In genomic region chrX:164381618-164382408, GRCm38 (mm10) we compare ENCODE assay signal across 8 mouse cellular contexts. TPM values are rescaled to one million over a fixed set of nuclear protein-coding genes. Genes with fewer than 3 reads are reported as not detected.
DNase-seq lines count a peak whose midpoint lies in the region; ATAC-seq lines count a peak whose summit lies in the region.

No protein-coding gene starts in this region.

- H3K27me3 ChIP-seq in intestine, embryonic 14.5 days (replicated peaks; ENCODE audit: control insufficient read depth, insufficient read depth, low read length) = no peaks in the 10 kb centered on the region

- ATAC-seq in intestine, embryonic 14.5 days (replicated peaks; ENCODE audit: low FRiP score, low TSS enrichment, low read depth) = peak; percentile 98

- peak; percentile 79 for DNase-seq in adrenal gland, adult 8-10 months
- peak; percentile 59 for DNase-seq in embryo, embryonic 11.5 days (ENCODE audit: low read depth, low spot score)
- peak; percentile 69 for DNase-seq in gastrocnemius, postnatal 25 days
- DNase-seq in intestine, embryonic 14.5 days (ENCODE audit: low spot score) = peak; percentile 80
- peak; percentile 47 to 64 for DNase-seq in left cerebral cortex, postnatal 25 days (ENCODE audit: low spot score in 2 of 2)
- peak; percentile 81 for DNase-seq in mesoderm, embryonic 11.5 days (ENCODE audit: low read depth, low spot score)
- DNase-seq in right cerebral cortex, postnatal 25 days = peak; percentile 63
- DNase-seq in urinary bladder, postnatal 4 days (ENCODE audit: low spot score in 2 of 2) = peak; percentile 77 to 78

- intact Hi-C loops in left cerebral cortex, postnatal 25 days (cut with DNase I) = no loop called here

- peak overlapping the region; percentile 66 for H3K4me2 ChIP-seq in intestine, embryonic 14.5 days (ENCODE audit: low read length)

- no peak overlapping the region for H3K9ac ChIP-seq in intestine, embryonic 14.5 days (ENCODE audit: low read length)

- H3K27ac ChIP-seq in intestine, embryonic 14.5 days (ENCODE audit: low read depth) = no peak overlapping the region; the same call in 1 of the 2 replicates

- no peaks in the 10 kb centered on the region for H3K9me3 ChIP-seq in intestine, embryonic 14.5 days (ENCODE audit: control insufficient read depth, low read length)

- no peaks in the 10 kb centered on the region for H3K36me3 ChIP-seq in intestine, embryonic 14.5 days (ENCODE audit: control insufficient read depth, insufficient read depth, low read length)

- H3K4me1 ChIP-seq in intestine, embryonic 14.5 days (replicated peaks; ENCODE audit: control insufficient read depth, insufficient read depth, low read length) = no peaks in the 10 kb centered on the region

- 20% methylated on average over 15 of the region's 33 CpGs for WGBS in intestine, embryonic 14.5 days

- peak overlapping the region; percentile 33 for H3K4me3 ChIP-seq in intestine, embryonic 14.5 days (ENCODE audit: low read depth, low read length)

RNA-seq across cellular contexts. Expression of gene Vegfd, which starts 8.6 kb away (rescaled TPM):
- total RNA-seq in adrenal gland, adult 8-10 months (2022) = 10 to 100 TPM; 36.0 to 54.5 (median 44.3) TPM
- 1 to 10 TPM; 1.4 to 2.6 TPM for total RNA-seq in gastrocnemius, postnatal 25 days (2021)
- polyA plus RNA-seq in intestine, embryonic 14.5 days (2014; fragmentation: Nextera tagmentation; extraction: Ambion mirVana) = 0.98 and 1.7 TPM in 2 replicates
- total RNA-seq in left cerebral cortex, postnatal 25 days (2021) = 1 to 10 TPM; 1.8 to 2.4 TPM

RNA-seq across cellular contexts. Expression of gene Piga, which starts 37.8 kb away (rescaled TPM):
- 10 to 100 TPM in 2 of 4 experiments, 1 to 10 TPM in 2; 7.0 to 13.9 (median 9.7) TPM for total RNA-seq in adrenal gland, adult 8-10 months (2022)
- total RNA-seq in gastrocnemius, postnatal 25 days (2021) = 1 to 10 TPM; 2.5 to 2.8 TPM
- polyA plus RNA-seq in intestine, embryonic 14.5 days (2014; fragmentation: Nextera tagmentation; extraction: Ambion mirVana) = 20.4 and 22.0 TPM in 2 replicates
- total RNA-seq in left cerebral cortex, postnatal 25 days (2021) = 1 to 10 TPM; 6.0 to 6.7 TPM

RNA-seq across cellular contexts. Expression of gene Asb11, which starts 55.0 kb away (rescaled TPM):
- total RNA-seq in adrenal gland, adult 8-10 months (2022) = under 1 TPM; 0.29 to 0.66 (median 0.33) TPM
- 10 to 100 TPM; 67.0 to 99.2 TPM for total RNA-seq in gastrocnemius, postnatal 25 days (2021)
- polyA plus RNA-seq in intestine, embryonic 14.5 days (2014; fragmentation: Nextera tagmentation; extraction: Ambion mirVana) = 0.13 and 0.27 TPM in 2 replicates
- 1 to 10 TPM; 6.3 to 6.4 TPM for total RNA-seq in left cerebral cortex, postnatal 25 days (2021)

Comparison
In these comparisons a context has a peak if more than half of its experiments do, and no peak if none do; other contexts are left out.
1. RNA of gene Vegfd, which starts 8.6 kb away (total RNA-seq): 36.0 to 54.5 TPM in adrenal gland, adult 8-10 months; 1.4 to 2.6 TPM in gastrocnemius, postnatal 25 days and 1.8 to 2.4 TPM in left cerebral cortex, postnatal 25 days; every median in the first group is over 10 times any median in the second.
2. RNA of gene Asb11, which starts 55.0 kb away (total RNA-seq): 67.0 to 99.2 TPM in gastrocnemius, postnatal 25 days; 6.3 to 6.4 TPM in left cerebral cortex, postnatal 25 days and 0.29 to 0.66 TPM in adrenal gland, adult 8-10 months; every median in the first group is over 4 times any median in the second.
3. Peak in every context shown above with its lines, with median percentiles within 50 percentile points of each other: DNase-seq.